Mouse (Mus musculus) testis, adult 2 months (tissue): ENCODE data around the gene Slc2a9.

Experiments used
- CTCF ChIP-seq: fragments of 200-500 bp; IDR thresholded peaks from 2 replicates; pipeline ENCODE4 v1.5.1; 2012; ENCODE audit warnings: low read depth, mild to moderate bottlenecking, inconsistent platforms, low read length, moderate library complexity; ENCODE audit not compliant: control insufficient read depth, insufficient read depth, insufficient replicate concordance
- POLR2A ChIP-seq: fragments of 200-500 bp; IDR thresholded peaks from 2 replicates; pipeline ENCODE4 v1.6.1; 2012; ENCODE audit warnings: low read depth, mild to moderate bottlenecking, inconsistent platforms, low read length, moderate library complexity; ENCODE audit not compliant: control insufficient read depth

DNA sequence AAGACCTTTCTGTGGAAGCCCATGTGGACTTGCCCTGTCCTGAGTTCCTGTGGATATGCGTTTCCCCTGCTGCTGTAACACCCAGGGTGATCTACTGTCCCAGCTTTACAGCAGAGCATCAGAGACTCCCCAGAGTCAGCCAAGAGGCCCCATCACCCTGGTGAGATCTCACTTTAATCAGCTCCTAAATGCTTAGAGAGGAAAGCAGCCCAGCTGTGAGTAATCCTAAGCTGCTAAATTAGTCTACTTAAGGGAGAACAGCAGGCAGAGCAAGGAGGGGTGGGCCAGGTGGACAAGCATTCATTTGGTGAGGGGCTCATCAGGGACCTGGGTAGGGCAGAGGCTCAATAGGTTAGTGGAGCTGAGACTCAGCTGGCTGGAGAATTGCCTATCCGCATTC is 137.4 kb downstream of the Slc2a9 start:
- no peak for TF ChIP-seq POLR2A
- TF ChIP-seq CTCF, result no peak
